Mouse (Mus musculus) forebrain, postnatal 0 days (tissue): ENCODE measurements around the gene Frmd4a. TPM values are rescaled to one million over a fixed set of nuclear protein-coding genes. Genes with fewer than 3 reads are reported as not detected.

Experiments used
- ATAC-seq: fragments of 200-750 bp; cut with Nextera tagmentation; 2 replicates; pipeline ENCODE4 v1.8.0; 2017; ENCODE audit warnings: mild to moderate bottlenecking, moderate library complexity
- DNase-seq: peaks from one replicate; pipeline ENCODE4 v3.0.0-alpha.2; 2015
- H3K27ac ChIP-seq: fragments of 300-500 bp; sonication (generic); 2 replicates; pipeline ENCODE4 v1.5.1; 2014; ENCODE audit warnings: low read depth, mild to moderate bottlenecking, antibody characterized with exemption, low read length, moderate library complexity, mixed read lengths
- H3K27me3 ChIP-seq: fragments of 300-500 bp; sonication (generic); 2 replicates; pipeline ENCODE4 v1.6.1; 2014; ENCODE audit warnings: mild to moderate bottlenecking, low read length, mixed read lengths; ENCODE audit not compliant: insufficient read depth
- H3K36me3 ChIP-seq: fragments of 300-500 bp; sonication (generic); 2 replicates; pipeline ENCODE4 v1.6.1; 2014; ENCODE audit warnings: mild to moderate bottlenecking, moderate library complexity; ENCODE audit not compliant: insufficient read depth
- H3K4me1 ChIP-seq: fragments of 300-500 bp; sonication (generic); 2 replicates; pipeline ENCODE4 v1.6.1; 2014; ENCODE audit warnings: antibody characterized with exemption; ENCODE audit not compliant: insufficient read depth
- H3K4me2 ChIP-seq: fragments of 300-500 bp; sonication (generic); 2 replicates; pipeline ENCODE4 v1.6.1; 2014; ENCODE audit warnings: low read depth, mild to moderate bottlenecking, moderate library complexity
- H3K4me3 ChIP-seq: fragments of 300-500 bp; sonication (generic); 2 replicates; pipeline ENCODE4 v1.5.1; 2014; ENCODE audit warnings: low read depth, low read length, mixed read lengths
- H3K9ac ChIP-seq: fragments of 300-500 bp; sonication (generic); 2 replicates; pipeline ENCODE4 v1.6.1; 2014; ENCODE audit warnings: mild to moderate bottlenecking
- H3K9me3 ChIP-seq: fragments of 300-500 bp; sonication (generic); 2 replicates; pipeline ENCODE4 v1.6.1; 2016; ENCODE audit warnings: low read length
- CTCF ChIP-seq: sonication (generic); IDR thresholded peaks from 2 replicates; pipeline ENCODE4 v1.5.1; 2016; ENCODE audit warnings: antibody characterized with exemption, control low read depth, low read depth
- WGBS: fragments of 180-500 bp; shearing (Covaris S2); extraction: QIAGEN DNeasy Blood & Tissue Kit; methylation state at CpG from one replicate; pipeline ENCODE4 v1.1.7; 2014; 5-methylcytosine and 5-hydroxymethylcytosine counted together
- polyA plus RNA-seq: library from polyadenylated mRNA; unstranded; fragments of >200 nt; fragmentation: Nextera tagmentation; extraction: Ambion mirVana; gene quantifications from 2 replicates; pipeline ENCODE4 v1.2.1, GENCODE M21; 2015
- total RNA-seq: library from RNA; depleted of rRNA; stranded (reverse); fragments of >200 nt; gene quantifications from 2 replicates; pipeline ENCODE4 v1.2.3, GENCODE M21; 2014

Frmd4a gene
- total and polyA plus RNA-seq, 2 experiments from 2014 or later: 43.8 to 74.5 TPM

DNA sequence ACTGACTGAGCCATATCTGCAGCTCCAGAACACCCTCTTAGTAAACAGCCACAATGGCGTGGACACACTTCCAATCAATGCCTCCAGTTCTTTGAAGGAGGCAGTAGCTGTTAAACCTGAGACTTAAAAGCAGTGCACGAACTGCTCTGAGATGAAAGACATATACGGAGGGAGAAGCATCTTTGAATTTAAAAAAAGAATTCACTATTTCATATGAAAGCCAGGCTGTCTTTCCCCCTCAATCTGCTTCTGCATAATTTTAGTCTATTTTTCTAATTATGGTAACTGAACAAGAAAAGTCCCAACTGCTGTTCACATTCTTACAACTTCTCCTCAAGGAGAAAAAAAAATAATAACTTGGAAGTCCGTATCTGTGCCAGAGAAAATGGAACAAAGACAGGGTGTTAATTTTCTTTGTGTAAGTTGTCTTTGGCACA lies 18.7 kb downstream of the Frmd4a start:
- H3K4me2 ChIP-seq: no peak overlapping the region
- peaks cover 3% of the 10 kb centered on the region; the same call in 1 of the 2 replicates for H3K36me3 ChIP-seq
- H3K27me3 ChIP-seq: no peaks in the 10 kb centered on the region
- DNase-seq: peak; percentile 78
- no peak overlapping the region for H3K9ac ChIP-seq
- H3K9me3 ChIP-seq: no peaks in the 10 kb centered on the region
- ATAC-seq: peak; percentile 67
- peak overlapping the region; percentile 84 for H3K27ac ChIP-seq
- no peak for TF ChIP-seq CTCF
- H3K4me3 ChIP-seq: no peak overlapping the region
- H3K4me1 ChIP-seq: peaks cover 10% of the 10 kb centered on the region; the same call in 1 of the 2 replicates
- WGBS: 23% methylated on average over 4 of the region's 4 CpGs

DNA sequence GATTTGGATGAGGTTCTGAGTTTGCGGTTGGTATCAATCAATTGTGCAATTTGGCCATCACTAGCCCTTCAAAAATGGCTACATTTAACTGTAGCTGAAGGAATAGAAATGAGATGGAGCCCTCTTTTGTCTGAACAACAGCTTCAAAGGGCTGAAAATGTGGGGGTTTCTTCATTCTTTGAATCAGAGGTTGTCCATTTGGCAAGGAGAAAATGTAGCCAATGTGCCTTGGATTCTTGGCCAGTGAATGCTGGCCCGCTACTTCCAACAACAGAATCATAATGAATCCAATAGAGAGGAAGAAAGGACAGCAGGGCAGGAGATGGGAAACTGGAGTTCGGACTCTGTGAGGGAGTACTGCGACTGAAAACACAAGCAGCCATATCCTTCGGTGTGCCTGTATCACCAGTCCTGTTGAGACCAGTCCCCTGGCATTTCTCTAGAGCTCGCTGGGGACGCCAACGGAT lies 19.2 kb downstream of the Frmd4a start:
- no peak overlapping the region for H3K4me3 ChIP-seq
- no peak overlapping the region for H3K9ac ChIP-seq
- no peaks in the 10 kb centered on the region for H3K27me3 ChIP-seq
- WGBS: 36% methylated on average over 8 of the region's 8 CpGs
- no peak for TF ChIP-seq CTCF
- DNase-seq: peak; percentile 85
- peaks cover 3% of the 10 kb centered on the region; the same call in 1 of the 2 replicates for H3K36me3 ChIP-seq
- peaks cover 10% of the 10 kb centered on the region; the same call in 1 of the 2 replicates for H3K4me1 ChIP-seq
- ATAC-seq: peak; percentile 76
- no peaks in the 10 kb centered on the region for H3K9me3 ChIP-seq
- H3K4me2 ChIP-seq: no peak overlapping the region
- H3K27ac ChIP-seq: peak overlapping the region; percentile 84

DNA sequence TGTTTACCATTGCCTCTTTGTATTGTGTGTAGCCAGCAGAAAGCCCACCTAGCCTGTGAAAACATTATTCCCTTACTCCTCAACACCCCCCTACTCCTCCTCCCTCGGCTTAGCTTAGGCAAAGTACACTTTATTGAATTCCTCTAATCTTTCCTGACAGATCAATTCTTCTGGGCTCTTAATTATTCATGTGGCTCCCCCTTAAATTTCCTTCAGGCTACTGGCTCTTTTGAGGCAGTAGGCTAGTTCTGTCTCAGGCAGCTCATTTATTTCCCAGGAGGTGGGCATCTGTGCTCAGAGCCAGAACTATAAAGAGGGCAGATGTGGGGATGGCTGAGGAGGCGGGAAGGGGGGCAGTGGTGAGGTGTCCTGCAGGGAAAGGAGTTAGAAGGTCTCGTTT lies 24.5 kb downstream of the Frmd4a start:
- Histone ChIP-seq H3K36me3 (peaks cover 3% of the 10 kb centered on the region; the same call in 1 of the 2 replicates), H3K4me3 (no peak overlapping the region), H3K9ac (no peak overlapping the region), H3K27me3 (no peaks in the 10 kb centered on the region), H3K4me1 (no peaks in the 10 kb centered on the region), H3K4me2 (no peak overlapping the region), H3K9me3 (no peaks in the 10 kb centered on the region), H3K27ac (no peak overlapping the region; the same call in 1 of the 2 replicates)
- no peak for TF ChIP-seq CTCF
- ATAC-seq: no peak
- 6% methylated on average over 3 of the region's 3 CpGs for WGBS
- no peak for DNase-seq

DNA sequence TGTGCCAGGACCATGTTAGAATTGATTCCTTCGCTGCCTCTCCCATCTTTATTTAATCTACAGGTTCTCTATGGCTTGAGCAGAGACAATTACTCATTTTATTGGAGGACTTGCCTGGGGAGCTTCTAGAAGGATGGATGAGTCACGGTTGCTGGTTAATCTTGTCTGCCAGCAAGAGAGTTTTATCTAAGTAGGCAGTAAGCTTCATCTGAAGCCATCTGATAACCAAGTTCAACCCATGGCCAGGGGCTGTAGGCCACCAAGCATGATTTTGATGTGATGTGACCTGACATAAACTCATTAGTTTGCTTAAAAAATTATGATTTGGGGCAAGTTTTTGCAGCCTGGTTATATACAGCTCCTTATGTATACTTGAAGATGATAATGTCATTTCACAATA lies 38.0 kb downstream of the Frmd4a start:
- DNase-seq (no peak), ATAC-seq (no peak)
- no peaks in the 10 kb centered on the region for H3K36me3 ChIP-seq
- H3K4me3 ChIP-seq: no peak overlapping the region
- H3K27ac ChIP-seq: no peak overlapping the region
- H3K4me1 ChIP-seq: no peaks in the 10 kb centered on the region
- no peaks in the 10 kb centered on the region for H3K9me3 ChIP-seq
- H3K4me2 ChIP-seq: no peak overlapping the region
- WGBS: 78% methylated on average over 2 of the region's 2 CpGs
- H3K27me3 ChIP-seq: no peaks in the 10 kb centered on the region
- no peak for TF ChIP-seq CTCF
- H3K9ac ChIP-seq: no peak overlapping the region

DNA sequence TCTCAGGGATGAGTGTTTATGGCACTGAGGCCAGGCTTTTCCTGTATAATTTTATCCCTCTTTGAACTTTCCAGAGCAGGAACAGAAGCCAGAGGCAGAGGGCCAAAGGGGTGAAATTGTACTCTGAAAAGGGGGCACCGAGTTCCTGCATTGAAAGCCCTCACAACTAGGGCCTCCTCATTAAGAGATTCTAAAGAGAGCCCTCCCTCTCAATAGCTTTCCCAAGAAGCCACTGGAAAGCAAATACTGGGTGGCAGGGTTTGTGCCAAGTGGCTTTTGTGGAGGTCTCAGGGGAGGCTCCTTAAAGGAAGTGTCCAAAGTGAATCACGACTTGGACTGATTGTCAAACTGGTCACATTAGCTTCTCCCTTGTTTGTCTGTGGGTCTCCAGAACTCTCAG lies 43.2 kb downstream of the Frmd4a start:
- DNase-seq: peak; percentile 17
- Histone ChIP-seq H3K9ac (no peak overlapping the region), H3K4me1 (no peaks in the 10 kb centered on the region), H3K4me2 (no peak overlapping the region), H3K9me3 (no peaks in the 10 kb centered on the region), H3K27me3 (no peaks in the 10 kb centered on the region), H3K27ac (no peak overlapping the region), H3K4me3 (no peak overlapping the region), H3K36me3 (no peaks in the 10 kb centered on the region)
- WGBS: 10% methylated on average over 2 of the region's 2 CpGs
- ATAC-seq: peak; percentile 69
- no peak for TF ChIP-seq CTCF

DNA sequence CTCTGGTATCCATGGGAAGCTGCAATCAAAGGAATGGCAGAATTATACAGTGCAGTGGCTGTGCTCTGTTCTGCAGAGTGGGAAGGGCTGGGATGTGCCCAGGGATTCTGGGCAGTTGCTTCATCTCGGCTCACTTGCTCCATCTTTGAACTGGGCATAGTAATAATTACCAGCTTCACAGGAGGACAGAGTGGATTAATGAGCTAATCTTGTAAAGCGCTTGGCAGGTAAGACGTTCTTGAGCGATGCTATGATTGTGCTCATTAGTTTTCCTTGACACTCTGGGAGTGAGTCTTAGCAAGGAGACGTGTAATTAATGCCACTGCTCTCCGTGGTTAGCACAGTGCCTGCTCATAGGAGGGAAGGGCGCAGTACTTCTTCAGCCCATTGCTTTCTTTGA lies 54.3 kb downstream of the Frmd4a start:
- Histone ChIP-seq H3K4me1 (no peaks in the 10 kb centered on the region), H3K36me3 (no peaks in the 10 kb centered on the region), H3K4me3 (no peak overlapping the region), H3K27me3 (no peaks in the 10 kb centered on the region), H3K4me2 (no peak overlapping the region), H3K9ac (no peak overlapping the region), H3K27ac (no peak overlapping the region), H3K9me3 (no peaks in the 10 kb centered on the region)
- ATAC-seq: peak; percentile 79
- TF ChIP-seq CTCF: no peak
- DNase-seq: peak; percentile 18
- 27% methylated on average over 7 of the region's 7 CpGs for WGBS

DNA sequence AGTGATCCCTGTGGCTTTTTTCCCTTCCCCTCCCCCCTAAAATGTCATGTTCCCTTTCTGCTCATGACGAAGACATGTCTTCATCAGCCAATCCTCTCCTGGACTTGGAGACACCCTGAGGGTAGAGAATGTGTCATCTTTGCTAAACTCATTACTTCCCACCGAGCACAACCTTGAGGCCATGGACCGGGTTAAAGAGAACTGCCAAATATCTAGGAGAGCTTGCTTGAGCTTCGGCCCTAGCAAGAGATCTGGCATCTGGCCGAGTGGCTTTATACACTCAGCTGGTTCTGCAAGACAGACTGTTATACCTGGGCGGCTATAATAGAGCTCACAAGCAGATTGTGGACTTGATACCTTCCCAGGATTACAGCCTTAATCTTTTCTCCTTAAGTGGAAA lies 66.4 kb downstream of the Frmd4a start:
- TF ChIP-seq CTCF: no peak
- WGBS: 76% methylated on average over 6 of the region's 6 CpGs
- no peak overlapping the region for H3K9ac ChIP-seq
- H3K27me3 ChIP-seq: no peaks in the 10 kb centered on the region
- no peak overlapping the region for H3K27ac ChIP-seq
- no peaks in the 10 kb centered on the region; the same call in 1 of the 2 replicates for H3K36me3 ChIP-seq
- DNase-seq (no peak), ATAC-seq (no peak)
- no peaks in the 10 kb centered on the region for H3K9me3 ChIP-seq
- no peak overlapping the region for H3K4me3 ChIP-seq
- H3K4me1 ChIP-seq: no peaks in the 10 kb centered on the region
- no peak overlapping the region for H3K4me2 ChIP-seq

DNA sequence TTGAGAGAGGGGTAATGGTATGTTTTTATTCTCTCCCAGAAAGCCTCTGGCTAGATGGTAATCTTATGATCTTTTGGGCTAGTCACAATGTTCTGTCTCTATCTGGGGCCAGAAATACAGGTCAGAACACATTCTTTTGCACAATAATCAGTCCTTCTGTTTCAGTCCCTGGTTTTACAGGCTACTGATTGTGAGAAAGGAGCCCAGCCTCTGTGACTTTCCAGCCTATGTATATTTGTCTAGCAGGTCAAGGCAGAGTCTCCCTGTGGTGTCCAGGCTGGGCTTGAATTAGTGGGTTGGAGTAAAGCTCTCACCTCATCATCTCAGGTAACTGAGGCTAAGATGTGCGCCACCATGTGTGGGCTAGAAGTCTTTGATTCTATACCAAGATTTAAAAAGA lies 80.1 kb downstream of the Frmd4a start:
- Histone ChIP-seq H3K4me1 (peaks cover 21% of the 10 kb centered on the region), H3K27me3 (no peaks in the 10 kb centered on the region), H3K9me3 (no peaks in the 10 kb centered on the region), H3K36me3 (no peaks in the 10 kb centered on the region), H3K4me2 (no peak overlapping the region), H3K9ac (no peak overlapping the region), H3K27ac (no peak overlapping the region), H3K4me3 (no peak overlapping the region)
- no peak for ATAC-seq
- WGBS: 92% methylated on average over 1 of the region's 1 CpGs
- no peak for TF ChIP-seq CTCF
- no peak for DNase-seq
